Mouse (Mus musculus) layer of hippocampus, adult 11-12 months (tissue): ENCODE measurements around the gene Pax2.
A peak's percentile ranks its signal among the peaks of the same experiment; 100 is the strongest.

ENCODE experiments used
- DNase-seq: peaks from one replicate; pipeline ENCODE4 v3.0.0; 2022; ENCODE audit warnings: low spot score

Pax2 gene

DNA sequence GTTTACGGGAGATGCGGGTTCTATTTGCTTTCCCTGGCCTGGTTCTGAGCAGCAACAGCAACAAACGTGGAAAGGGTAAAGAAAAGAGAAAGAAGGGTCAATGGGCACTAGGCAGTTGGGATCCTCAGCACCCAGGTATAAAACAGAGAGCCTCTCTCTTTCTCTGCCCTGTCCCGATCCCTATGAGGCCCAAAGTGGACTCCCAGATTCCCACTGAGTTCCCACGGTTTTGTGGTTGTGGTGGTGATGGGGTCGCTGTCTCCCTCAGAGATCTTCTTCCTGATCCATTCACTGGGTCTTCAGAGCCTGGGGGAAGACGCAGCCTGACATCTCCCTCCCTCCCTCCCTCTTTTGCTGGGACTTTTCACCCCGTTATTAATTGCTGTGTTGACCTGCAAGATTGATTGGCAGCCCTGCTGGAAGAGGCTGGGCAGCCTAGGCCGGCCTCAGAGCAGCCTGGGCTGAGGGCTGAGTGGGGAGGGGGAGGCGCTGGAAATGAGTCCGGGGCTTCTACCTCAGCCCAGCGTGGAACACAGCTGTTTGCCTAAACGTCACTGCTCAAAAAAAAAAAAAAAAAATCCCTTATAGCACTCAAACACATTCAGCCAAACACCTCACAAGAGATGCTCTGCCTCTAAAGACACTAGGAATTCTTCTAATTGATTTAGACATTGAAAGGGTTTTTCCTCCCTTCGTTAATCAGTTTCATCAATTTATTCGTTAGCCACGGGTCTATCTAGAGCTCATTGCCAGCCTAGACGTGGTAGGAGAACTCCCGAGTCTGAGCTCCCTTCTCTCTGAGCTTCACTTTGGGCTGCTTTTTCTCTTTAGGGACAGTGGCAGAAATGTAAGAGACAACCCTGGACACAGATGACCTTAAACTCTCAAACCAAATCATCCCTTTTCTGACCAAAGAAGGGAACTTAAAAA is 6.5 kb upstream of the Pax2 start:
- no peak for DNase-seq

DNA sequence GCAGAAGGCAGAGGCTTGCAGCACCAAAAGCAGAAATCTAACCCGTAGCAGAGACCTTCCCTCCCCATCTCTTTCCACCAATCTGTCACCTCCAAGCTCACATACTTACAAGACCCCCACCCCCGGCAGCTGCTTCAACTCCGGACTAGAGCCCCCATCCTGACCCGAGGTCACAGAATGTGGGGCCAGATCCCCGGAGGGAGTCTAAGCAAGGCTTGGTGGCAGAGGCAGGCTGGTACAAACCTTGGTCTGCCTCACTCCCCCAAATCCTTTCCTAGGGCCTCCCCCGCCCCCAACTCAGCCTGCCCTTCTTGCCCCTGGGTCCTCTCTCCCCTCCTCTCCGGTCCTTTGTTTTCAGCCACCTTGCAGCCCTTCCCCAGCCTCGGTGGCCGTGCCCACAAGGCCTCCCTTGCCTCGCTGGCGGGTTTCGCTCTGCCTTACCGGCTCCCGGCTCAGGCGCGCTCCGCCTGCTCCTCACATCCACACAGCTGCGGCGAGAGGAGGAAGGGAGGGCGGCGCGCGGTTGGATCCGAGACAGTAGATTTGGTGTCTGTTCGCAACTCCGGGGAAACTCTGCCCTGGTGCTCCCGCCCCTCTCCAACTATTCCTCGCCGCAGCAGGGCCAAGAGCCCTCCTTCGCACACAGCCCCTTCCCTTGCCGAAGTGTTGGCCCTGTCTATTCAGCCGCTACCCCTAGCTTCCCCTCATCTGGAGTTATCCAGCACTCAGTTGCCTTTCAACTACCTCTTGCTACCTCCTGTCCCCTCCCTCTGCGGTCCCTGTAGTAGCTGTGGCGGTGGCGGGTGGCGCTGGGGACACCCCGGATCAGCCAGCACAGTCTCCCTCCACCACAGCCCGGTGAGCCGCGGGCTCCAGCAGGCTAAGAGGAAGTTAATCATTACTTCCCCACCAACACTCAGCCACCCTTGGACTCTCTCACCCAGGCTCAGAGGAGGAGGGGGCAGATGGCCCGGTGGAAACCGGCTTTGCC is 5.5 kb upstream of the Pax2 start:
- DNase-seq, result no peak

DNA sequence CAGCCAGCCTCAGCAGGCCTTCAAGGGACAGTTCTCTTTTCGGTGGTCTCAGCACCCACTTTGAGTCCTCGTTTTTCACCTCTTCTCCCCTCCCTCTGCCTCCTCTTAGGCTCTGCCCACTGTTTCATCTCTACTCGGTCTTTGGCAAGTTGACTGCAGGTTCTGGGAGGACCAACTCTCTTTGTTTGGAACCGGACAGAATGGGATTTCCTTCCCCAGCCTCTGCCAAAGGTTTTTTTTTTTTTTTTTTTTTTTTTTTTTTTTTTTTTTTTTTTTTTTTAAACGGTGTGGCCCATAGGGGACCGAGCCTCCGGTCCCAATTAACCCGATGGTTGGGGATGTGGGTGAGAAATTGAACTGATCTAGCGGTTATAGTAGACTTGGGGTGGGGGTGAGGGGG is 4.8 kb upstream of the Pax2 start:
- no peak for DNase-seq

DNA sequence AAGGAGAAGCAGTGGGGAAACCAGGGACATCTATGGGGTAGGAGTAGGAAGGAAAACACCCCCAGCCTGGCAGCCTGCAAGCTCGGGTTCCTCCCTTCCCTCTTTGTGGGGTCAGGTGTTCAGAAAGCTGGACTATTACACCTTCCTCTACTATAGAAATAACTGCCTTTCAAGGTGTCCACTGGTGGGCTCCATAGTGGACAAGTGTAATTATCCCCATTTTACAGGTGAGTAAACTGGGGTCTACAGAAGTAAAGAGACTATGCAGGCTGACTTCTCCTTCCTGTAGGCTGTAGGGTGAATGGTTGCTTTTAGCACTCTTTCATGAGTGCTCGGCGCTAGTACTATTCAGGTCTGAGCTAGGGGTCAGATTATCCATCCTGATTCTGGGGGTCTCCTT is 4.3 kb upstream of the Pax2 start:
- no peak for DNase-seq

DNA sequence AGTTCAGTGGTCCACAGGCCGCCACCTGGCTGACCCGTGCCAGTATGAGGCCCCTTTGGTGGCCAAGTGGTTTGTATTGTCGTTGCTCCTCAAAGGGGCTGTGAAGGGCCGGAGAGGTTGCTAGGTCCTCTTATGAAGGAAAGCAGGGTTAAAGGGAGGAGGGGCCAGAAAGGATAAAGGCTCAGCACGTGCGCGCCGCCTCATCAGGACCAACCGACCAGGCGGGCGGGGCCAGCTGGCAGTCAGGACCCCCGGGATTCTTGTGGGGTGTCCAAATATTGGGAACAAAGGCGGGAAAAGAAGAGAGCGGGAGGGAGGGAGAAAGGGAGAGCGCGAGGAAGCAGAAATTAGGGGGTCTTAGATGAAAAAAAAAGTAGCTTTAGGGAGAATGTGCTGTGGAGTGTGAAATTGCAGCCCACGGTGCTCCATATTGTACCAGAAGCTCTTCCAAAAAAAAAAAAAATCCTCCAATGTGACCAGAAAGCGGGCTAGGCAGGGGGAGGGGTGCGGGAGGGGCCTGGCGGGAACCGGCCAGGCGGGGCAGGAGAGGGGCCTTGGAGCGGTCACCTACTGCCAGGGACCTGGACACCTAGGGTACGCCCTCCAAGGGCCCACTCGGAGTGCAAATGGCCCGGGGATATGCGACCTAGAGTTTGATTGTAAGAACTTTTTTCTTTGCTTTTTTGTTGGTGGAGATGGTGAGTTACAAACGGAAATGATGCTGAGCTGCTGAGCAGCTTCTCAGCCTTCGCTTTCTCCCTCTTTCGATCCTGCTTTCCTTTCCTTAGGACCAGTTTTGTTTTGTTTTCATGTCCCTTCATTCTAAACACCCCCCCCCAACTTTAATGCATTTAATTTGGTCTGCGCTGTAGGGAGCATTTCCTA is 3.5 kb upstream of the Pax2 start:
- DNase-seq, result no peak

DNA sequence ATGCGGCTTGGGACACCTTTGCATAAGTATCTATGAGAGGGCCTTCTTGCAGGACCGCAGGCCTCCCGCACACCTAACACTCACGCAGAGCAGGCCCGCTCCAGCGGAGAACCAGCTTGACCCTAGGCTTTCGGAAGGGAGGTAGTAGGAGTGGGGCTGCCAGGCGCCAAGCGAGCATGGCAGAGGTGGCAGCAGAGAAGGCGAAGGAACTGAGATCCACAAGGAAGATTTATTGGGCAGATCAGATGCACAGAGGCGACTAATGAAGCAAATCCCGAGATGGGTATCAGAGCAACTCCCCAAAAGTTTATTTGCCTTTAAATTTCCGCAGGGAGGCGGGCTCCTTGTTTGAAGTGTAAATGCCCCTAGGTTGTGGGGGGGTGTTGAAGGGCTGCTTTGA is 2.5 kb upstream of the Pax2 start:
- no peak for DNase-seq

DNA sequence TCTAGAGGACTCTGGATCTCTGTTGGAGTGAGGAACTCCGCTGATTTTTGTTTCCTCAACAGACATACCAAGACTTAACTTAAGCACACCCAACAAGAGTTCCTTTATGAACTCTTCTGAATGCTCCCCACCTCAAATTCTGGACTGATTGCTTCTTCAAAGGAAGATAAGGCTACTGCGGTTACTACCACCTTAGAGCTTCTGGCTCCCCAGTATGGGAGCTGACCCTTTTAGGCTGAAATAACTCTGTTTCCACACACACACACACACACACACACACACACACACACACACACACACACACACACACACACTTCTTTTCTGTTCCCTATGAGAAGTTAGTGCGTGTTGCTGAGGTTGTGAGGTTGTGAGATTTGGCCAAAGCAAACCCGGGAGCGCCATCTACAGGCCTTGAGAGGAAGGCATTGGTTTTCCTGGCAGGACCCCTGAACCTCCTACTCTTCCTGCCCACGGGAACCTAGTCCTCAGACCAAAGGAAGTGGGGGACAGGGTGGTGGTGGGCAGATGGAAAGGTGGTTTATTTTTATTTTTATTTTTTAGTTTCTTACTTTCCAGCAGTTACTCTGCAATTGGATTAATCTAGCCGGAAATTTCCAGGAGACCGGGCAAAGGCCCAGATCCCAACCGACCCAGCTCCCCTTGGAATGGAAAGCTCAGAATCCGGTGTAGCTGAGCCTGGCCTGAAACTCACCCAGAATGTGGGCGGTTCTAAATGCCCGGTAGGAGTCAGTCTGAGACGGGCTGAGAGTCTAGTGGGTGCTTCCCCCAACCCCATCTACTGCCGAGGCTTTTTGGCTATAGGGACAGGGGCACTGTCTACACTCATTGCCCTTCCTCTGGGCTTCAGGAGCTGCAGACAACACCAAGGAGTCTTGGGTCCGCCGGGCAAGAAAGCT is 1.1 kb upstream of the Pax2 start:
- peak; percentile 38 for DNase-seq

DNA sequence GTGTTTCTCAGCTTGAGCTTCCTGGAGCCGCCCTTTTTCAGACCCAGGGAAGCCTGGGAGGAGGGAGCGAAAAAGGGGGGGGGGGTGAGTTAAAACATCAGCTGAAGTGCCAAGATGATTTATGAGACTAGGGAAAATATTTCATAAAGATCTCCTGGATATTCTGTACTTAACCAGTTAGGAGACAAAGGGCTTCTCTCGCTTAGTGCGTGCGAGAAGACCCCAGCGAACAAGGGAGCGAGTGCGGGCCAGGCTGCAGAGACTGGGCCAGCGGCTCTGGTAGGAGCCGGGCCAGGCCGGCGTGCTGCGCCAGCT is 510 bp upstream of the Pax2 start:
- DNase-seq, result no peak

DNA sequence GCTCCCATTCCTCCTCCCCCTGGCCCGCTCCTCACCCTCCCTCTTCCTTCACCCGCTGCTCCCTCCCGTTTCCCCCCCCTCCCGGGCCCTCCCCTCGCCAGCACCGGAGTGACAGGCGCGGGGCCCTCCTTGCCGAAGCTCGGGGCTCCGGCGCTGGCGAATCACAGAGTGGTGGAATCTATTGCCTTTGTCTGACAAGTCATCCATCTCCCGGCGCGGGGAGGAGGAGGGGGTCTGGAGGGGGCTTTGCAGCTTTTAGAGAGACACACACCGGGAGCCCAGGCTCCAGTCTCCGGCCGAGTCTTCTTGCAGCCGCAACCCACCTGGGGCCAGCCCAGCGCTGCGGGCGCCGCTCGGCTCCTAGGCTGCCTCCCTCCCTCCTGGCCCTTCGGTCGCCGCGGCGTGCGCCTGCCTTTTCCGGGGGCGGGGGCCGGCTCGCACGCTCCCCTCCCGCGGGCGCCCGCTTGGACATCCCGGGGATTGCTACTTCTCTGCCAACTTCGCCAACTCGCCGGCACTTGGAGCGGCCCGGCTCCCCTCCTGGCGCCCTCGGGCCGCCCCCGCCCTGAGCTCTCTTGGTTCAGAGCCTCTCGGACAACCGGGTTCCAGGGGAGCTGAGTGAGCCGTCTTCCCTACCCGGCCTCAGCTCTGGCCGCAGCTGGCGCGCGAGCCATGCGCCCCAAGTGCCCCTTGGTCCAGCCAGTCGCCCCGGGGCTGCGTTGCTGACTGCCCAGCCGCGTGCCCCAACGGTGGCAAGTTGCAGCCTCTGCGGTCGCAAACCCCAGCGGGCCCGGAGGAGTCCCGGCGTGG is 781 bp downstream of the Pax2 start:
- no peak for DNase-seq

DNA sequence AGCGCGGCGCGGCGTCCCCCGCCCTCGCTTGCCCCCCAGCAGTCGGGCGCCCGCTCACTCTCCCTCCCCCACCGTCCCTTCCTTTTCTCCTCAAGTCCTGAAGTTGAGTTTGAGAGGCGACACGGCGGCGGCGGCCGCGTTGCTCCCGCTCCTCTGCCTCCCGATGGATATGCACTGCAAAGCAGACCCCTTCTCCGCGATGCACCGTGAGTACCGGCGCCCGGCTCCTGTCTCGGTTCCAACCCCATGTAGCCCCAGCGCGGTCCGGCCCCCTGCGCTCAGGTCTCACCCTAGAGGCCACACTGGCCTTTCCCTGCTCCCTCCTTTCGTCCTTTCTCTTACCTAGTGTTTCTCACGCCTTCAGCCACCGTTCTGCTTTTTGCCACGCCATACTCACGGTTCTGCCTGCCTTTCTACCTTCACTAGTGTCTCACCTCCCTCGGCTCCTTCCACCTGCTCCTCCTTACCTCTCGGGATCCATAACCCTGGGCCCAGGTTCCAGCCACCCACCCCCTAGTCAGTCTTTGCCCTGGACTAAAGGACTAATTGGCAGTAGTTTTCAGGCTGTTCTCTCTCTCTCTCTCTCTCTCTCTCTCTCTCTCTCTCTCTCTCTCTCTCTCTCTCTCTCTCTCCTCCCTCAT is 1.5 kb downstream of the Pax2 start:
- no peak for DNase-seq

DNA sequence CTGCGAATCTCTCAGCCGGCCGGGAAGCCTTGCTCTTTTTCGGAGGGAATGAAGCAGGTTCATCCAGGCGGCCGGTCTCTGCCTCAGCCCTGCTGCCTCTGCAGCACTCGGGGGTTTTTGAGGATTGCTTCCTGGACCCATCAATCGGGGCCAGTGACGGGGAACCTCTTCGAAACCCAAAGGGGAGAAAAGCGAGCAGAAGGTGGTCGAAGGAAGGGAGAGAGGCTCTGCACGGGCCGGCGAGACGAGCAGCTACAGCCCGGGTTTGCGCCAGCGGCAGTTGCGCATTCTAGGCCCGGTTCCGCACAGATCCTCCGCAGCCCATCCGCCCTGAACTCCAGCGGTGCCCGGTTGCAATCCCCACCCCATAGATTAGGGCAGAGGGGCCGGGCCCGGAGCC is 3.0 kb downstream of the Pax2 start:
- no peak for DNase-seq

DNA sequence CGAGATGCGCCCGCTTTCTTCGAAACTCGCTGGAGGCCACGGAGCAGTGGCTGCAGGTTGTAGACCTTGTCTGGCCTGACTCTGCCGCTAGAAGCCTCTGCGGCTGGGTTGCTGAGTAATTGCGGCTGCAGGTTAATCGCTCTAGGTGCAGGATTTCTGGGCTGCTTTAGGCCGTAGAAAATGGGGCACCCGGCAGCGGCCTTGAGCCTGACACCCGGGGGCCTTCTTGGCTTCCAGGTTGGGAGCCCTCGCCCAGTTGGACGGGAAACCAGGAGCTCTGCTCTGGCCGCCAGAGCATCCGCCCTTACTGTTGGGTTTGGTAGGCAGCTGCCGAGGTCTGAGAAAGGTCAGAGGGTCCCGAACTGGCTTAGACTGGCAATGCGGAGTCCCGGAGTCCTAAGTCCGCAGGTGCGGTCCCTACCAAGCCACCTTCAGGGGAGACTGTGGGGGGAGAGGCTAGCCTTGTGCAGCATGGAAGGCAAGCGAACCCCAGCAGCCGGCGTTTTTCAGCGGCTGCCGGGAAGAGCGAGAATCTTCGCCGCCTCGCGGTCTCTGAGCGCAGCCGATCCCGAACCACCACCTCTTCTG is 3.8 kb downstream of the Pax2 start:
- DNase-seq, result no peak

DNA sequence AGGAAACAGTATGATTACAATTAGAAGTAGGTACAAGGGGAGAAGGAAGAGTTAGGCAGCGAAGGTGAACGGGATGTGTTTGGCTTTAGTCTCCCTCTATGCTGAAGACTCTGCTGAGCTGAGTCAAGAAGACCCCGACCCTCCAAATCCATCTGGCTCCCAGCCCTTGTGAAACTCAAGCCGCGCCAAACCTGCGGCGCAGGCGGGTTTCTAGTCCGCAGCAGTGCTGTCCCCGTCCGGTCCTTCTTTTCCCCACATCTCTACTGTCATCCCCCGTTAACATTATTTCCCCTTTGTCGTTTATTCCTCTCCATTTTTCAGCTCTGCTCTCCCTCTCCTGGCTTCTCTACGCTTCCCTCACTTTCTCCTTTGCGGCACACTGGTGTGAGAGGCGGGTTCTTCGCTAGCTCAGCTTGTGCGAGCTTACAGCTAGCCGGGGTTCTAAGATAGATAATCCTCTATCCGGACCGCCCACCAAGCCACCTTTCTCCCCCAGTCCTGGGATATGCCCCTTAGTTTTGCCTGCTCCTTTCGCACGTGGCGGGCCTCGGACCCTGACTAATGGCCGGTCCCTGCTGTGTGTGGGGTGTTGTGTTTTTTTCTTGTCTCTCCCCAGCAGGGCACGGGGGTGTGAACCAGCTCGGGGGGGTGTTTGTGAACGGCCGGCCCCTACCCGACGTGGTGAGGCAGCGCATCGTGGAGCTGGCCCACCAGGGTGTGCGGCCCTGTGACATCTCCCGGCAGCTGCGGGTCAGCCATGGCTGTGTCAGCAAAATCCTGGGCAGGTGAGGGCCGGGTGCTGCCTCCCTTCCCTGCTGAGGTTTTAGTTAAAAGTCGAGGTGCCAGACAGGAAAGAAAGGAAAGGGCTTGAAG is 4.7 kb downstream of the Pax2 start:
- no peak for DNase-seq

DNA sequence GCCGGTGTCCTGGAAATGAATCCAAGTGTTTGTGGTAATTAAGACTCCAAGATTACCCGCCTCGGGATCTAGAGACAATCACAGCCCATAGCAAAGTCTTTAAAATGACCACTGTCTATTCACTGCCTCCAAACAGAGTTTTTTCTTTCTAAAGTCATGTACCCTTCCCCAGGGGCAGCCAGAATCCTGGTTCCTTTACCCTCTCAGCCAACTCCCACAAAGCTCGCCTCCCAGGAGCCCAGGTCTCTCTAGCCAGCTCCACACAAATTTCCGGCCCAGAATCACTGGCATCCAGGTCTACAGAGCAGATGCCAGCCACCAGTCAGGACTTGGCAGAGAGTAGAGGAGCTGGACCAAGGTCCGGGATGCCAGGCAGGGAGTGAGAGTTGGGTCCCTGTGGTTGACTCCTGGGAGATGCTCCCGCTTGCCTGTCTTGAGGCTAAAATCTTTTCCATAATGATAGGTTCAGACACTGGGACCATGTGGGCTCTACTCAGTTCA is 6.3 kb downstream of the Pax2 start:
- DNase-seq, result no peak

DNA sequence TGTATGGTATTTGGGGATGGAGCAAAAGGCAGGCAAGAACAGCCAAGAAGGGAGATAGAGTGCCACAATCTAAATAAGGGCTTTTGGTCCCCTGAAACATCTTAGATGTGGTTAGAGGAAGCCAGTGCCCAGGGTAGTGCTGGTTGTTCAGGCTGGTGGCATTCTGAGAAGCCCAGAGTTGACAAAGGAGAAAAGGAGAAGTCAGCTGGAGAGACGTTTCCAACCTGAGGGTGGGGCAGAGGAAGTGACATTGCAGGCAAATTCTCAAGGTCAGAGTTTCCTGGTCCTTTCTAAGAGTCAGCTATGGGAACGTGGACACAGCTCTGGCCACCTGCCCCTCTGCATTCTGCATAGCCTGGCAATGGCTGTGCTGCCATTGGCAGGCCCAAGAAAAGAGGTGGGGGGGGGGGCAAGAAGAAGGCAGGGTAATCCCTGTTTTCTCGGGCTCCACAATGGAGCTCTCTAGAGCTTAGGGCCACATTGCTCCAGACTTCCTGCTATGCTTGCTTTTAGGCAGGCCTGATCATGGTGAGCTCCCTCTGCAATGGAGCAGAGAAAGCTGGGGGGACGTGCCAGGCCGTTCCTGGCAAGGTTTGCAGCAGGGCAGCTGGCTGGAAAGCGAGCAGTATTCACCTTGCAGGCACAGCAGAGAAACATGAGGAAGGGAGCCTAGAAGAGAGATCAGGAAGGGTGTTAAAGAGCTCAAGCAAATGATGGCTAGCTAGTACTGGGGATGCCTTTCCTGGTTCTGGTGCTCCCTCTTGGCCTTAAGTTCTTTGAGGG is 14.6 kb downstream of the Pax2 start:
- DNase-seq, result no peak

DNA sequence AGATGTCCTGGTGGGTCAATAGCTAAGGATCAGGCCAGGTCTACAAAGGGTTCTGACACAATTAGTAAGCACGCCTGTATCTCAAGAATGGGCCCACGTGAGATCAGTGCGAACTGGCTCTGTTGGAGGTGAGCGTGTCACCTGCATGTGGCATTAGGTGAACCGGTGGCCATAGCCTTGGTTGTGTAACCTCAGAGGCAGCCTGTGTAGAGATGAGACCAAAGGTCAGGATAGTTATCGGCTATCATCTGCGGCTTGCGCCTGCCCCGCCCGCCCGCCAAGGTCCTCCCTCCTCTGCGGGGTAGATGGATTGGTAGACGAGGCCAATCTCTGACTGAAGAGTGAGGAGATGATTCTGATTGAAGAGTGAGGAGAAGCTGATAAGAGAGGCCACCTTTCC is 15.7 kb downstream of the Pax2 start:
- DNase-seq, result no peak

DNA sequence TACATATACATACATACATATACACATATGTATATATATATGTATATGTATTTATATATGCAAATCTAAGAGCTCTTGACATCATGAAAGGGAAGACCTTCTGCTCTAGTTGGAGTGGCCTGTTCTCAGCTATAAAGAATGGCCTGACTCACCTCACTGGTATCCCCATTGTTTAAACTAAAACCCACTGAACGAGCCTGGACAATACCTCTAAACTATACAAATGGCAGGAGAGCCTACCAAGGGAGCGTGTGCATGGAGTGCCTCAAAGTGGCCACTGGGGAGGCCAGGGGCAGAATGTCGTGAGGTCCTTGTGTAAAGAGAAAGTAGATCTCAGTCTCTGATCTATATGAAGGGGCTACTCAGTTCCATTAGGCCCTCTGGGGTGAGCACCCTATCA is 26.1 kb downstream of the Pax2 start:
- no peak for DNase-seq
